Mouse (Mus musculus) stomach, adult 2 months (tissue): Measurements from ENCODE around the gene Sae1. TPM values are rescaled to one million over a fixed set of nuclear protein-coding genes. Genes with fewer than 3 reads are reported as not detected.

ENCODE experiments used
- polyA plus RNA-seq: library from polyadenylated mRNA; depleted of rRNA; stranded (reverse); fragments of >200 nt; gene quantifications from 2 replicates; pipeline ENCODE4 v1.2.3, GENCODE M21; 2012; rRNA removed

Gene Sae1
- polyA plus RNA-seq, result 5.5 and 6.8 TPM in 2 replicates

GRCm38 (mm10) chr7:16387160-16388041, at the start of gene Sae1:
Sae1 (minus strand) TSS chr7:16387806.

GRCm38 (mm10) chr7:16400689-16401611, 13.3 kb upstream of the Sae1 start, which contains the start of gene Zc3h4:
Zc3h4 (plus strand) TSS chr7:16400910.

GRCm38 (mm10) chr7:16308093-16308492, 79.5 kb downstream of the Sae1 start, which contains the start of gene Bbc3:
Bbc3 (plus strand) TSS chr7:16308393.

GRCm38 (mm10) chr7:16286026-16286961, 101.3 kb downstream of the Sae1 start, which contains the start of gene Ccdc9:
Ccdc9 (minus strand) TSS chr7:16286795.

GRCm38 (mm10) chr7:16273081-16273765, 114.4 kb downstream of the Sae1 start, which contains the start of gene Inafm1:
Inafm1 (minus strand) TSS chr7:16273617.

Other genes starting within 250 kb of the Sae1 start
- gene Meis3, start 212.7 kb downstream of the Sae1 start, polyA plus RNA-seq, result 22.8 and 30.1 TPM in 2 replicates
- gene Dhx34, start 165.8 kb downstream of the Sae1 start, polyA plus RNA-seq, result 17.4 and 20.1 TPM in 2 replicates
- 0.09 and 0.17 TPM in 2 replicates for gene C5ar2, start 143.7 kb downstream of the Sae1 start, polyA plus RNA-seq
- 2.5 and 2.9 TPM in 2 replicates for gene C5ar1, start 128.3 kb downstream of the Sae1 start, polyA plus RNA-seq
- 78.2 and 211 TPM in 2 replicates for gene Inafm1, start 114.2 kb downstream of the Sae1 start, polyA plus RNA-seq
- gene Ccdc9, start 101.0 kb downstream of the Sae1 start, polyA plus RNA-seq, result 14.8 and 16.5 TPM in 2 replicates
- gene Bbc3, start 79.4 kb downstream of the Sae1 start, polyA plus RNA-seq, result 12.5 and 38.0 TPM in 2 replicates
- gene Zc3h4, start 13.1 kb upstream of the Sae1 start, polyA plus RNA-seq, result 9.3 and 14.5 TPM in 2 replicates
- gene Tmem160, start 65.0 kb upstream of the Sae1 start, polyA plus RNA-seq, result 102 and 214 TPM in 2 replicates
- gene Npas1, start 89.9 kb upstream of the Sae1 start, polyA plus RNA-seq, result 0.34 and 0.44 TPM in 2 replicates
- 6.0 and 6.4 TPM in 2 replicates for gene Arhgap35, start 227.2 kb upstream of the Sae1 start, polyA plus RNA-seq